Mouse (Mus musculus) CD8-positive naive resting alpha-beta T cell, adult 2 months (primary cell): ENCODE results near the gene Eif6.

Experiments used
- DNase-seq, 2 experiments: peaks; one replicate each; pipeline ENCODE4 v3.0.0; 2022; ENCODE audit warnings: low read depth in 2 of 2, low spot score in 2 of 2

Eif6 gene

GRCm38 (mm10) chr2:155825904-155826629, 658 bp downstream of the Eif6 start:
- DNase-seq = peak in 1 of 2 experiments; percentile 26

- no peak for DNase-seq
These were observed 3.0 kb downstream of the Eif6 start for GRCm38 (mm10) chr2:155823722-155824121.

- DNase-seq = no peak
These were observed 5.9 kb downstream of the Eif6 start for GRCm38 (mm10) chr2:155820779-155821178.

- DNase-seq = no peak
These were observed 7.1 kb downstream of the Eif6 start for GRCm38 (mm10) chr2:155819449-155820251.

- DNase-seq = no peak
These were observed 7.5 kb downstream of the Eif6 start, which contains the start of gene BC029722 for GRCm38 (mm10) chr2:155819392-155819448. Gene BC029722, minus strand, starts transcription at chr2:155819426.

GRCm38 (mm10) chr2:155818596-155819391, 7.9 kb downstream of the Eif6 start:
- peak; percentile 88 to 94 for DNase-seq

GRCm38 (mm10) chr2:155817301-155818245, 9.2 kb downstream of the Eif6 start:
- DNase-seq = no peak

- DNase-seq = no peak
These were observed 10.5 kb downstream of the Eif6 start for GRCm38 (mm10) chr2:155816179-155816578.

- DNase-seq = no peak
These were observed 11.9 kb downstream of the Eif6 start for GRCm38 (mm10) chr2:155814829-155815228.

GRCm38 (mm10) chr2:155812637-155813036, 14.1 kb downstream of the Eif6 start:
- DNase-seq = no peak

GRCm38 (mm10) chr2:155811821-155812396, 14.8 kb downstream of the Eif6 start:
- peak; percentile 82 to 84 for DNase-seq

GRCm38 (mm10) chr2:155809620-155810019, 17.1 kb downstream of the Eif6 start:
- DNase-seq = no peak

- no peak for DNase-seq
These were observed 19.3 kb downstream of the Eif6 start for GRCm38 (mm10) chr2:155807408-155807807.

GRCm38 (mm10) chr2:155806548-155806947, 20.2 kb downstream of the Eif6 start:
- no peak for DNase-seq

- DNase-seq = no peak
These were observed 20.8 kb downstream of the Eif6 start for GRCm38 (mm10) chr2:155805925-155806255.

GRCm38 (mm10) chr2:155805231-155805924, 21.3 kb downstream of the Eif6 start:
- DNase-seq = no peak

GRCm38 (mm10) chr2:155804053-155804452, 22.7 kb downstream of the Eif6 start:
- DNase-seq = no peak

- DNase-seq = peak in 1 of 2 experiments; percentile 15
These were observed 24.0 kb downstream of the Eif6 start for GRCm38 (mm10) chr2:155802761-155803160.

GRCm38 (mm10) chr2:155798613-155799012, 28.1 kb downstream of the Eif6 start:
- DNase-seq = no peak
